Mouse (Mus musculus) limb, embryonic 10.5 days (tissue): ENCODE measurements around the gene Farp1. TPM values are rescaled to one million over a fixed set of nuclear protein-coding genes. Genes with fewer than 3 reads are reported as not detected.

Source experiments
- DNase-seq: peaks from one replicate; pipeline ENCODE4 v3.0.0-alpha.2; 2017; ENCODE audit warnings: low spot score
- H3K27ac ChIP-seq: fragments of 300-500 bp; sonication (generic); 2 replicates; pipeline ENCODE4 v1.5.1; 2016; ENCODE audit warnings: mild to moderate bottlenecking
- H3K27me3 ChIP-seq: fragments of 300-500 bp; sonication (generic); 2 replicates; pipeline ENCODE4 v1.6.1; 2016; ENCODE audit warnings: low read depth, mild to moderate bottlenecking; ENCODE audit not compliant: poor library complexity, severe bottlenecking
- H3K36me3 ChIP-seq: fragments of 300-500 bp; sonication (generic); 2 replicates; pipeline ENCODE4 v1.6.1; 2016; ENCODE audit warnings: mild to moderate bottlenecking, moderate library complexity
- H3K4me1 ChIP-seq: fragments of 300-500 bp; sonication (generic); 2 replicates; pipeline ENCODE4 v1.6.1; 2016
- H3K4me3 ChIP-seq: fragments of 300-500 bp; sonication (generic); 2 replicates; pipeline ENCODE4 v1.5.1; 2016; ENCODE audit warnings: mild to moderate bottlenecking, moderate library complexity
- H3K9me3 ChIP-seq: fragments of 300-500 bp; sonication (generic); replicated peaks from 2 replicates; pipeline ENCODE4 v1.6.1; 2016; ENCODE audit warnings: mild to moderate bottlenecking
- WGBS: fragments of 180-500 bp; shearing (Covaris S2); methylation state at CpG from one replicate; pipeline ENCODE4 v1.1.7; 2016; 5-methylcytosine and 5-hydroxymethylcytosine counted together
- polyA plus RNA-seq: library from polyadenylated mRNA; unstranded; fragments of >200 nt; fragmentation: Nextera tagmentation; extraction: Ambion mirVana; gene quantifications from 2 replicates; pipeline ENCODE4 v1.2.1, GENCODE M21; 2016

The Farp1 gene
- polyA plus RNA-seq, 1 experiment from 2014 or later, result 53.2 TPM

GRCm38 (mm10) chr14:121229036-121229773 lies 194.2 kb downstream of the Farp1 start:
- H3K4me1 ChIP-seq, result peaks cover 4% of the 10 kb centered on the region; the same call in 1 of the 2 replicates
- H3K27me3 ChIP-seq, result no peaks in the 10 kb centered on the region
- H3K9me3 ChIP-seq, result no peaks in the 10 kb centered on the region
- H3K27ac ChIP-seq, result no peak overlapping the region
- no peak for DNase-seq
- H3K4me3 ChIP-seq, result no peak overlapping the region
- 95% methylated on average over 9 of the region's 9 CpGs for WGBS
- H3K36me3 ChIP-seq, result peaks cover 91% of the 10 kb centered on the region

- Histone ChIP-seq H3K9me3 (no peaks in the 10 kb centered on the region), H3K4me1 (no peaks in the 10 kb centered on the region; the same call in 1 of the 2 replicates), H3K4me3 (no peak overlapping the region), H3K27ac (no peak overlapping the region), H3K27me3 (no peaks in the 10 kb centered on the region), H3K36me3 (peaks cover 92% of the 10 kb centered on the region)
- 95% methylated on average over 8 of the region's 8 CpGs for WGBS
- no peak for DNase-seq
These were observed 196.2 kb downstream of the Farp1 start for GRCm38 (mm10) chr14:121231232-121231631.

- Histone ChIP-seq H3K36me3 (peaks cover 97% of the 10 kb centered on the region), H3K4me1 (no peaks in the 10 kb centered on the region; the same call in 1 of the 2 replicates), H3K4me3 (no peak overlapping the region), H3K9me3 (no peaks in the 10 kb centered on the region), H3K27me3 (no peaks in the 10 kb centered on the region), H3K27ac (no peak overlapping the region)
- DNase-seq, result no peak
- WGBS, result 58% methylated on average over 12 of the region's 12 CpGs
These were observed 199.8 kb downstream of the Farp1 start for GRCm38 (mm10) chr14:121234741-121235307.

GRCm38 (mm10) chr14:121236736-121237135 lies 201.7 kb downstream of the Farp1 start:
- Histone ChIP-seq H3K36me3 (peaks cover 100% of the 10 kb centered on the region), H3K4me3 (no peak overlapping the region), H3K27ac (no peak overlapping the region), H3K27me3 (no peaks in the 10 kb centered on the region), H3K4me1 (no peaks in the 10 kb centered on the region; the same call in 1 of the 2 replicates), H3K9me3 (no peaks in the 10 kb centered on the region)
- 94% methylated on average over 4 of the region's 4 CpGs for WGBS
- no peak for DNase-seq

- H3K36me3 ChIP-seq, result peaks cover 100% of the 10 kb centered on the region
- H3K9me3 ChIP-seq, result no peaks in the 10 kb centered on the region
- H3K27me3 ChIP-seq, result no peaks in the 10 kb centered on the region
- H3K4me3 ChIP-seq, result no peak overlapping the region
- no peak for DNase-seq
- H3K4me1 ChIP-seq, result no peaks in the 10 kb centered on the region; the same call in 1 of the 2 replicates
- H3K27ac ChIP-seq, result no peak overlapping the region
- 93% methylated on average over 10 of the region's 10 CpGs for WGBS
These were observed 203.7 kb downstream of the Farp1 start for GRCm38 (mm10) chr14:121238727-121239126.

GRCm38 (mm10) chr14:121239386-121239785 lies 204.4 kb downstream of the Farp1 start:
- Histone ChIP-seq H3K9me3 (no peaks in the 10 kb centered on the region), H3K4me3 (no peak overlapping the region), H3K27ac (no peak overlapping the region), H3K36me3 (peaks cover 100% of the 10 kb centered on the region), H3K27me3 (no peaks in the 10 kb centered on the region), H3K4me1 (peaks cover 3% of the 10 kb centered on the region; the same call in 1 of the 2 replicates)
- 91% methylated on average over 8 of the region's 8 CpGs for WGBS
- DNase-seq, result no peak

- Histone ChIP-seq H3K27ac (no peak overlapping the region), H3K36me3 (peaks cover 71% of the 10 kb centered on the region), H3K27me3 (no peaks in the 10 kb centered on the region), H3K4me3 (no peak overlapping the region), H3K9me3 (no peaks in the 10 kb centered on the region), H3K4me1 (peaks cover 50% of the 10 kb centered on the region)
- 93% methylated on average over 15 of the region's 15 CpGs for WGBS
- DNase-seq, result no peak
These were observed 209.1 kb downstream of the Farp1 start for GRCm38 (mm10) chr14:121244104-121244503.

- Histone ChIP-seq H3K36me3 (peaks cover 71% of the 10 kb centered on the region), H3K27ac (no peak overlapping the region; the same call in 1 of the 2 replicates), H3K4me3 (no peak overlapping the region), H3K27me3 (no peaks in the 10 kb centered on the region), H3K9me3 (no peaks in the 10 kb centered on the region), H3K4me1 (peaks cover 55% of the 10 kb centered on the region)
- WGBS, result 82% methylated on average over 14 of the region's 14 CpGs
- no peak for DNase-seq
These were observed 211.2 kb downstream of the Farp1 start for GRCm38 (mm10) chr14:121246048-121246731.

GRCm38 (mm10) chr14:121247287-121247686 lies 212.3 kb downstream of the Farp1 start:
- H3K27me3 ChIP-seq, result no peaks in the 10 kb centered on the region
- peaks cover 55% of the 10 kb centered on the region for H3K4me1 ChIP-seq
- DNase-seq, result peak; percentile 38
- no peaks in the 10 kb centered on the region for H3K9me3 ChIP-seq
- H3K4me3 ChIP-seq, result no peak overlapping the region
- 32% methylated on average over 7 of the region's 7 CpGs for WGBS
- H3K27ac ChIP-seq, result peak overlapping the region; percentile 79
- peaks cover 67% of the 10 kb centered on the region for H3K36me3 ChIP-seq

GRCm38 (mm10) chr14:121248346-121248745 lies 213.3 kb downstream of the Farp1 start:
- H3K27me3 ChIP-seq, result no peaks in the 10 kb centered on the region
- H3K36me3 ChIP-seq, result peaks cover 67% of the 10 kb centered on the region
- no peak for DNase-seq
- H3K9me3 ChIP-seq, result no peaks in the 10 kb centered on the region
- no peak overlapping the region for H3K4me3 ChIP-seq
- H3K4me1 ChIP-seq, result peaks cover 61% of the 10 kb centered on the region
- peak overlapping the region; percentile 79 for H3K27ac ChIP-seq
- 86% methylated on average over 5 of the region's 5 CpGs for WGBS

GRCm38 (mm10) chr14:121251099-121251498 lies 216.1 kb downstream of the Farp1 start:
- DNase-seq, result no peak
- no peak overlapping the region for H3K27ac ChIP-seq
- peaks cover 67% of the 10 kb centered on the region for H3K36me3 ChIP-seq
- no peak overlapping the region for H3K4me3 ChIP-seq
- no peaks in the 10 kb centered on the region for H3K9me3 ChIP-seq
- H3K4me1 ChIP-seq, result peaks cover 40% of the 10 kb centered on the region
- no peaks in the 10 kb centered on the region for H3K27me3 ChIP-seq
- WGBS, result 91% methylated on average over 5 of the region's 5 CpGs

GRCm38 (mm10) chr14:121251708-121252107 lies 216.7 kb downstream of the Farp1 start:
- H3K36me3 ChIP-seq, result peaks cover 71% of the 10 kb centered on the region
- no peak for DNase-seq
- H3K4me1 ChIP-seq, result peaks cover 34% of the 10 kb centered on the region
- no peak overlapping the region for H3K4me3 ChIP-seq
- H3K27me3 ChIP-seq, result no peaks in the 10 kb centered on the region
- no peaks in the 10 kb centered on the region for H3K9me3 ChIP-seq
- 71% methylated on average over 4 of the region's 4 CpGs for WGBS
- no peak overlapping the region for H3K27ac ChIP-seq

- Histone ChIP-seq H3K9me3 (no peaks in the 10 kb centered on the region), H3K4me3 (no peak overlapping the region), H3K36me3 (peaks cover 80% of the 10 kb centered on the region), H3K27me3 (no peaks in the 10 kb centered on the region), H3K4me1 (peaks cover 26% of the 10 kb centered on the region), H3K27ac (no peak overlapping the region)
- DNase-seq, result no peak
- WGBS, result 90% methylated on average over 10 of the region's 10 CpGs
These were observed 217.5 kb downstream of the Farp1 start for GRCm38 (mm10) chr14:121252542-121252941.
